Mouse (Mus musculus) ES-E14 (cell line): ENCODE data around the gene Dpep2nb. TPM values are rescaled to one million over a fixed set of nuclear protein-coding genes. Genes with fewer than 3 reads are reported as not detected.

Experiments used
- DNase-seq: peaks from one replicate; pipeline ENCODE4 v3.0.0-alpha.2; 2013; ENCODE audit warnings: low read depth, low spot score
- H3K27ac ChIP-seq: 2 replicates; pipeline ENCODE4 v1.5.1; 2012; ENCODE audit warnings: low read depth, mild to moderate bottlenecking, low read length, moderate library complexity, mixed read lengths; ENCODE audit not compliant: poor library complexity, insufficient read depth, severe bottlenecking
- H3K36me3 ChIP-seq: 2 replicates; pipeline ENCODE4 v1.6.1; 2012; ENCODE audit warnings: mild to moderate bottlenecking, low read length, moderate library complexity, mixed read lengths; ENCODE audit not compliant: control insufficient read depth, poor library complexity, insufficient read depth, severe bottlenecking
- H3K4me1 ChIP-seq, 2 experiments: fragments of 150-350 bp in 1 of 2; sonication (generic) in 1 of 2; 2 replicates each; pipeline ENCODE4 v1.6.1; 2012; ENCODE audit warnings: low read length in 2 of 2, mild to moderate bottlenecking in 1 of 2, mixed read lengths in 1 of 2; ENCODE audit not compliant: control insufficient read depth in 2 of 2, insufficient read depth in 2 of 2, poor library complexity in 1 of 2
- H3K4me3 ChIP-seq, 2 experiments: fragments of 150-350 bp in 1 of 2; sonication (generic) in 1 of 2; 2 replicates each; pipeline ENCODE4 v1.5.1; 2012; ENCODE audit warnings: low read length in 2 of 2, low read depth in 1 of 2, mild to moderate bottlenecking in 1 of 2, mixed read lengths in 1 of 2; ENCODE audit not compliant: insufficient read depth in 1 of 2, poor library complexity in 1 of 2, severe bottlenecking in 1 of 2
- H3K9ac ChIP-seq: 2 replicates; pipeline ENCODE4 v1.6.1; 2012; ENCODE audit warnings: low read depth, mild to moderate bottlenecking, low read length, mixed read lengths; ENCODE audit not compliant: poor library complexity, insufficient read depth, severe bottlenecking
- H3K9me3 ChIP-seq: fragments of 150-350 bp; sonication (generic); 2 replicates; pipeline ENCODE4 v1.6.1; 2012; ENCODE audit warnings: low read depth, mild to moderate bottlenecking, low read length; ENCODE audit not compliant: control insufficient read depth, insufficient read depth
- CHD2 ChIP-seq: IDR thresholded peaks from 2 replicates; pipeline ENCODE4 v1.6.1; 2014; ENCODE audit warnings: mild to moderate bottlenecking, low read depth, low read length, inconsistent platforms
- HCFC1 ChIP-seq: IDR thresholded peaks from 2 replicates; pipeline ENCODE4 v1.6.1; 2012; ENCODE audit warnings: low read length, inconsistent platforms, borderline replicate concordance; ENCODE audit not compliant: insufficient read depth
- MAFK ChIP-seq: IDR thresholded peaks from 2 replicates; pipeline ENCODE4 v1.6.1; 2014; ENCODE audit warnings: mild to moderate bottlenecking, low read depth, low read length, inconsistent platforms; ENCODE audit not compliant: insufficient read depth
- ZC3H11A ChIP-seq: IDR thresholded peaks from 2 replicates; pipeline ENCODE4 v1.6.1; 2012; ENCODE audit warnings: low read depth, mild to moderate bottlenecking, inconsistent platforms, low read length, borderline replicate concordance
- ZNF384 ChIP-seq: IDR thresholded peaks from 2 replicates; pipeline ENCODE4 v1.6.1; 2012; ENCODE audit warnings: low read depth, low read length, inconsistent platforms
- in situ Hi-C, 2 experiments: fragments of 600-800 bp; cut with MboI; formaldehyde crosslinking; loops; one replicate each; pipeline ENCODE4 v1.15.1; 2025; ENCODE audit warnings: low sequenced_read_pairs in 2 of 2, inconsistent platforms in 1 of 2; ENCODE audit not compliant: unreplicated experiment in 2 of 2
- total RNA-seq: library from RNA; depleted of rRNA; stranded (reverse); fragments of 300-350 nt; gene quantifications from 2 replicates; pipeline ENCODE4 v1.2.3, GENCODE M21; 2012

Gene Dpep2nb
- total RNA-seq, 1 experiment: not detected

GRCm38 (mm10) chr8:106051068-106051467 lies 45.3 kb upstream of the Dpep2nb start:
- H3K9me3 ChIP-seq: no peaks in the 10 kb centered on the region
- H3K9ac ChIP-seq: no peak overlapping the region
- no peak overlapping the region for H3K4me3 ChIP-seq
- no peak for DNase-seq
- in situ Hi-C loops: no loop called here
- no peak overlapping the region for H3K27ac ChIP-seq
- TF ChIP-seq ZC3H11A (no peak), MAFK (no peak), CHD2 (no peak), HCFC1 (no peak), ZNF384 (no peak)
- peaks cover 11% of the 10 kb centered on the region in 2 experiments for H3K4me1 ChIP-seq
- peaks cover 14% of the 10 kb centered on the region for H3K36me3 ChIP-seq

GRCm38 (mm10) chr8:106049840-106050239 lies 44.1 kb upstream of the Dpep2nb start:
- peaks cover 6% of the 10 kb centered on the region in 2 experiments for H3K4me1 ChIP-seq
- in situ Hi-C loops: no loop called here
- H3K27ac ChIP-seq: no peak overlapping the region
- H3K36me3 ChIP-seq: peaks cover 16% of the 10 kb centered on the region
- no peak overlapping the region for H3K4me3 ChIP-seq
- no peaks in the 10 kb centered on the region for H3K9me3 ChIP-seq
- H3K9ac ChIP-seq: no peak overlapping the region
- DNase-seq: no peak
- TF ChIP-seq MAFK (no peak), CHD2 (no peak), ZNF384 (no peak), ZC3H11A (no peak), HCFC1 (no peak)

GRCm38 (mm10) chr8:106047854-106048630 lies 42.3 kb upstream of the Dpep2nb start:
- Histone ChIP-seq H3K9ac (no peak overlapping the region), H3K4me3 (no peak overlapping the region), H3K4me1 (no peaks in the 10 kb centered on the region), H3K27ac (no peak overlapping the region), H3K36me3 (peaks cover 17% of the 10 kb centered on the region), H3K9me3 (no peaks in the 10 kb centered on the region)
- TF ChIP-seq MAFK: no peak
- no peak for TF ChIP-seq CHD2
- TF ChIP-seq HCFC1: no peak
- no peak for TF ChIP-seq ZNF384
- TF ChIP-seq ZC3H11A: no peak
- in situ Hi-C loops: no loop called here
- no peak for DNase-seq

GRCm38 (mm10) chr8:106046872-106047559 lies 41.2 kb upstream of the Dpep2nb start:
- Histone ChIP-seq H3K9ac (no peak overlapping the region), H3K4me1 (no peaks in the 10 kb centered on the region), H3K27ac (no peak overlapping the region), H3K9me3 (no peaks in the 10 kb centered on the region), H3K36me3 (peaks cover 13% of the 10 kb centered on the region), H3K4me3 (no peak overlapping the region)
- TF ChIP-seq CHD2: no peak
- TF ChIP-seq ZNF384: no peak
- no peak for TF ChIP-seq HCFC1
- TF ChIP-seq ZC3H11A: no peak
- in situ Hi-C loops: no loop called here
- no peak for DNase-seq

- in situ Hi-C loops: no loop called here
- Histone ChIP-seq H3K9ac (no peak overlapping the region), H3K4me3 (no peak overlapping the region), H3K27ac (no peak overlapping the region), H3K4me1 (no peaks in the 10 kb centered on the region), H3K36me3 (peaks cover 5% of the 10 kb centered on the region; the same call in 1 of the 2 replicates), H3K9me3 (no peaks in the 10 kb centered on the region)
- no peak for TF ChIP-seq CHD2
- TF ChIP-seq HCFC1: no peak
- DNase-seq: no peak
These were observed 38.4 kb upstream of the Dpep2nb start for GRCm38 (mm10) chr8:106044151-106044550.
